In genomic region chr17:81513368-81513958, GRCm38 (mm10) we compare ENCODE assay signal across 13 mouse cellular contexts.
DNase-seq lines count a peak whose midpoint lies in the region; ATAC-seq and TF ChIP-seq lines count a peak whose summit lies in the region.
"Had no signal": no experiment of that assay in that cellular context is flagged by ENCODE, and none has a peak within 500 bp of the region (broad histone marks: within the 10 kb centered on the region; RNA-seq: fewer than 3 reads in every experiment).

No protein-coding gene starts in this region.

- no peak overlapping the region for H3K4me2 ChIP-seq in liver, embryonic 11.5 days
- no peak overlapping the region for H3K4me2 ChIP-seq in forebrain, embryonic 11.5 days (ENCODE audit: low read depth, low read length, severe bottlenecking)
- H3K4me2 ChIP-seq: heart, embryonic 11.5 days; stomach, embryonic 15.5 days had no signal

- WGBS in liver, adult 2 months, result 63% methylated on average over 6 of the region's 6 CpGs
- WGBS in liver, embryonic 11.5 days, result 68% methylated on average over 6 of the region's 6 CpGs
- 70% methylated on average over 6 of the region's 6 CpGs for WGBS in forebrain, embryonic 11.5 days

- TF ChIP-seq CTCF in liver, adult 2 months (IDR thresholded peaks at IDR 0.05; ENCODE audit: low read depth, low read length), result no peak

- peak; percentile 27 for DNase-seq in liver, adult 2 months (ENCODE audit: extremely low read depth, low read depth, low spot score)
- no peak for DNase-seq in liver, embryonic 11.5 days (ENCODE audit: low spot score)
- DNase-seq in fibroblast of lung, adult 2 months (ENCODE audit: low read depth), result peak; percentile 10
- peak; percentile 42 for DNase-seq in kidney, postnatal 10 days
- no peak for DNase-seq in forebrain, embryonic 11.5 days (ENCODE audit: low spot score)
- no peak for DNase-seq in cerebellum, adult 18-20 months
- DNase-seq in gastrocnemius, postnatal 4 days (ENCODE audit: low spot score in 2 of 2), result no peak
- DNase-seq: thymus, postnatal 4 days had no signal

- no peaks in the 10 kb centered on the region for H3K36me3 ChIP-seq in liver, adult 2 months (ENCODE audit: control insufficient read depth, insufficient read depth, low read length)
- H3K36me3 ChIP-seq in liver, embryonic 11.5 days (ENCODE audit: control insufficient read depth, insufficient read depth, low read length), result no peaks in the 10 kb centered on the region
- no peaks in the 10 kb centered on the region for H3K36me3 ChIP-seq in forebrain, embryonic 11.5 days (ENCODE audit: control insufficient read depth, insufficient read depth, low read length)
- H3K36me3 ChIP-seq: stomach, embryonic 15.5 days had no signal

- H3K4me1 ChIP-seq in liver, adult 2 months (ENCODE audit: control insufficient read depth, insufficient read depth, low read length), result peaks cover 5% of the 10 kb centered on the region; the same call in 1 of the 2 replicates
- no peaks in the 10 kb centered on the region for H3K4me1 ChIP-seq in liver, embryonic 11.5 days (replicated peaks; ENCODE audit: control insufficient read depth, insufficient read depth, low read length)
- no peaks in the 10 kb centered on the region for H3K4me1 ChIP-seq in forebrain, embryonic 11.5 days (replicated peaks; ENCODE audit: control insufficient read depth, insufficient read depth, low read length)

- H3K4me3 ChIP-seq in liver, adult 2 months (ENCODE audit: insufficient read depth, low read depth, low read length), result no peak overlapping the region
- no peak overlapping the region for H3K4me3 ChIP-seq in liver, embryonic 11.5 days (ENCODE audit: low read depth, low read length)
- no peak overlapping the region for H3K4me3 ChIP-seq in forebrain, embryonic 11.5 days (ENCODE audit: low read depth, low read length)
- H3K4me3 ChIP-seq: erythroblast, embryonic 14.5 days; stomach, embryonic 15.5 days had no signal

- no peak for TF ChIP-seq POLR2A in liver, adult 2 months (IDR thresholded peaks at IDR 0.05; ENCODE audit: extremely low read depth, insufficient read depth, low read length)

- H3K9ac ChIP-seq in liver, adult 2 months (ENCODE audit: low read depth, low read length), result no peak overlapping the region
- H3K9ac ChIP-seq in liver, embryonic 11.5 days (ENCODE audit: low read depth, low read length), result no peak overlapping the region
- H3K9ac ChIP-seq in forebrain, embryonic 11.5 days (ENCODE audit: low read length), result no peak overlapping the region
- H3K9ac ChIP-seq: liver, embryonic 14.5 days; stomach, embryonic 15.5 days had no signal

- no peaks in the 10 kb centered on the region; the same call in 1 of the 2 replicates for H3K27me3 ChIP-seq in liver, adult 2 months (ENCODE audit: control insufficient read depth, insufficient read depth, low read length)
- H3K27me3 ChIP-seq in liver, embryonic 11.5 days (replicated peaks; ENCODE audit: control insufficient read depth, insufficient read depth, low read length), result no peaks in the 10 kb centered on the region
- H3K27me3 ChIP-seq in forebrain, embryonic 11.5 days (ENCODE audit: control insufficient read depth, insufficient read depth, low read length), result peaks cover 2% of the 10 kb centered on the region; the same call in 1 of the 2 replicates
- H3K27me3 ChIP-seq: stomach, embryonic 15.5 days had no signal

- H3K9me3 ChIP-seq in liver, embryonic 11.5 days (ENCODE audit: control insufficient read depth, low read length), result no peaks in the 10 kb centered on the region
- H3K9me3 ChIP-seq in forebrain, embryonic 11.5 days (ENCODE audit: control insufficient read depth, low read length), result no peaks in the 10 kb centered on the region
- H3K9me3 ChIP-seq: stomach, embryonic 15.5 days had no signal

- H3K27ac ChIP-seq in liver, adult 2 months (replicated peaks; ENCODE audit: insufficient read depth, low read depth, low read length), result no peak overlapping the region
- H3K27ac ChIP-seq in liver, embryonic 11.5 days (ENCODE audit: low read depth, low read length), result no peak overlapping the region
- no peak overlapping the region for H3K27ac ChIP-seq in forebrain, embryonic 11.5 days (ENCODE audit: low read depth, low read length)
- H3K27ac ChIP-seq: liver, embryonic 14.5 days; stomach, embryonic 15.5 days had no signal

- H3K79me2 ChIP-seq in liver, adult 2 months (ENCODE audit: control insufficient read depth, insufficient read depth, low read length), result no peaks in the 10 kb centered on the region

- no peak for ATAC-seq in liver, embryonic 11.5 days (replicated peaks; ENCODE audit: low FRiP score)
- ATAC-seq in forebrain, embryonic 11.5 days (replicated peaks; ENCODE audit: low FRiP score), result no peak
- ATAC-seq: hindbrain, embryonic 16.5 days had no signal

Comparison
In these comparisons a context has a peak if more than half of its experiments do, and no peak if none do; other contexts are left out.
1. DNase-seq: peak in liver, adult 2 months (single experiment), fibroblast of lung, adult 2 months (single experiment) and kidney, postnatal 10 days (single experiment); none in liver, embryonic 11.5 days (single experiment), forebrain, embryonic 11.5 days (single experiment), cerebellum, adult 18-20 months (0 of 2) and gastrocnemius, postnatal 4 days (0 of 2).